Mouse (Mus musculus) cerebellum, postnatal 4 days (tissue): Measurements from ENCODE around the gene Dnase1l1.

Experiments used
- DNase-seq, 2 experiments: peaks; one replicate each; pipeline ENCODE4 v3.0.0; 2022; ENCODE audit warnings: low spot score in 2 of 2, mixed read lengths in 1 of 2

Gene Dnase1l1

DNA sequence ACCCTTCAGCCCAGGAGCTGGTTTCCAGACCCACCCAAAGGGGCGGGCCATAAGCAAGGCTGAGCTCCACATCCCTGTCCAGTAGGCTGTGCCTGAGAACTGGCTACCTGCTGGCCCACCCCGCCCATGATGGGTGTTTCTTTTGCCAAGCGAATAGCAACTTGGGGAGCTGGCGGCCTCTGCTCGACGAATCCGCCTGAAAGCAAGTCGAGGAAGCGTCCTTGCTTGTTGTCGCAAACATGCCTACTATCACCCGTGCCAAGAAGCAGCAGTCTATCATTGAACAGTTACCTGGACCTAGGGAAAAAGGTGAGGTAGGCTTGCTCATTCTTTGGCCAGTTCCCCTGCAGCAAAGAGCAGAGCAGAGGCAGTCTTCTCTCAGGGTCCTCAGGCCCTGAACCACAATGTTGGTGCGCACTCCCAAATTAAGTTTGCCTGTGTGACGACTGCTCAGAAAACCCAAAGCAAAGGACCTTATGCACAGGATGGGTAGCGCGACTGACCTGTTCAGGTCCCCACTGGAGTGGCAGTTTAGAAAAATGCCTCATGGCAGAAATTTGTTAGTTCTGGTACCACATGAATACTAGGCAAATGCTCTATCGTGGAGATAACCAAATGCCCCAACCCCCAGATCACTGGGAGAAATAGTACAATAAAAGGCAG lies at the start of gene Dnase1l1, which contains the start of gene Taz:
TSS of gene Dnase1l1 (minus strand) at position 606 of the 663 bp plus-strand sequence.
TSS of gene Taz (plus strand) at position 181 of the 663 bp plus-strand sequence.
- DNase-seq: peak in 1 of 2 experiments; percentile 31

GRCm38 (mm10) chrX:74330166-74330930 lies 48.2 kb upstream of the Dnase1l1 start:
- no peak for DNase-seq

DNA sequence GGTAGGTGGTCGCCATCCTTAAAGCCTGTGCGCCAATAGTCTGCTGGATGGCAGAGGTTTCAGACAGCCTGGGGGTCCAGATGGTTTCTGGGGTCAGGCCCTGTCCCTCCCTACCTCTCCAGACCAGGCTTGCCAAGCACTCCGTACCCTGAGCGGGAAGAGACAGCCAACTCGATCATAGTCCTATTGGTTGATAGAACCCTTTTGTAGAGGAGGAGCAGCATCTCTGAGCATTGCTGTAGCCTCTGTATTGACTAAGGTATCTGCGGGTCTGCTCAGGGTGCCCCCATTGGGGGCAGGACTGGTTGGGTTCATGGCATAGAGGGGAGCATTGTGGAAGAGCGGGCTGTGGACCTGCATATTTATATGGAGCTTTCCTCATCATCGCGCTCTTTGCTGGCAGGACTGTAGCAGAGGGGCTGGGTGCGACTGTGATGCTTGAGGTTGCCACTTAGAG lies 47.1 kb upstream of the Dnase1l1 start:
- DNase-seq: no peak

- peak; percentile 57 to 63 for DNase-seq
These were observed 46.6 kb upstream of the Dnase1l1 start, which contains the start of gene Plxna3 for GRCm38 (mm10) chrX:74328725-74329161. Gene Plxna3, plus strand, starts transcription at chrX:74329066.

- DNase-seq: peak; percentile 65 to 81
These were observed 30.7 kb upstream of the Dnase1l1 start, which contains the start of gene Fam50a for GRCm38 (mm10) chrX:74312540-74313464. Gene Fam50a, plus strand, starts transcription at chrX:74313033.

- DNase-seq: peak; percentile 36 to 68
These were observed 22.9 kb upstream of the Dnase1l1 start, which contains the start of gene Gdi1 for GRCm38 (mm10) chrX:74304867-74305700. Gene Gdi1, plus strand, starts transcription at chrX:74304998.

DNA sequence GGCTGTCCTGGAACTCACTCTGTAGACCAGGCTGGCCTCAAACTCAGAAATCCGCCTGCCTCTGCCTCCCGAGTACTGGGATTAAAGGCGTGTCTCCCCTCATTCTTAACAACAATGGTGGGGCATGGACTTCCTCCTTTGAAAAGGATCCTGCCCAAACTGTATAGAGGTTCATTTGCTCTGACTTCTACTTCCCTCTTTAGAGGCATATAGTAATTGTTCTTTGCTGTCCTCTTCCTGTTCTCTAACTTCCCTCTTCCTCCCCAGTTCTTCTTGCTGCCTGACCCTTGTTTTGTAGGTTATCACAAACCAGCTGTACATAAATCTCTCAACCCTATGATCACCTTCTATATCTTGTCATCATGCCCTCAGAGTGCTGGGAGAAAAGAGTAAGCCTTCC lies 17.6 kb upstream of the Dnase1l1 start:
- DNase-seq: no peak

DNA sequence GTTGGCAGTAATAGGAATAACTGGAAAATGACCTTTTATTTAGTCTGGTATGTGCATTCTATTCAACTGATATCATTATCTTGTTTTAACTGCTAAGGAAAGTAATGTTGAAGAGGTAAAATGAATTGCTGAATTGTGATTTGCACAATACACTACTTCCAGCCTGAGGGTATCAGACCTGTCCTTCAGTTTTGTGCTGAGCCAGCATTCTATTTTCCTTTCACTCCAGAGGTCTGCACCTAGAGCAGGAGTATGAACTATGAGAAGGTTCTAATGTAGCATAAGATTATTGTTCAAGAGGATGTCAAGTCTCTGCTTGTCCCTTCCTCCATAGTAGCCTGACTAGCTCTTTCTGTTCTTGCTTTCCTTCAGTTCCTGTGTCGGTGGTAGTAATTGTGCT lies 16.2 kb upstream of the Dnase1l1 start:
- no peak for DNase-seq

DNA sequence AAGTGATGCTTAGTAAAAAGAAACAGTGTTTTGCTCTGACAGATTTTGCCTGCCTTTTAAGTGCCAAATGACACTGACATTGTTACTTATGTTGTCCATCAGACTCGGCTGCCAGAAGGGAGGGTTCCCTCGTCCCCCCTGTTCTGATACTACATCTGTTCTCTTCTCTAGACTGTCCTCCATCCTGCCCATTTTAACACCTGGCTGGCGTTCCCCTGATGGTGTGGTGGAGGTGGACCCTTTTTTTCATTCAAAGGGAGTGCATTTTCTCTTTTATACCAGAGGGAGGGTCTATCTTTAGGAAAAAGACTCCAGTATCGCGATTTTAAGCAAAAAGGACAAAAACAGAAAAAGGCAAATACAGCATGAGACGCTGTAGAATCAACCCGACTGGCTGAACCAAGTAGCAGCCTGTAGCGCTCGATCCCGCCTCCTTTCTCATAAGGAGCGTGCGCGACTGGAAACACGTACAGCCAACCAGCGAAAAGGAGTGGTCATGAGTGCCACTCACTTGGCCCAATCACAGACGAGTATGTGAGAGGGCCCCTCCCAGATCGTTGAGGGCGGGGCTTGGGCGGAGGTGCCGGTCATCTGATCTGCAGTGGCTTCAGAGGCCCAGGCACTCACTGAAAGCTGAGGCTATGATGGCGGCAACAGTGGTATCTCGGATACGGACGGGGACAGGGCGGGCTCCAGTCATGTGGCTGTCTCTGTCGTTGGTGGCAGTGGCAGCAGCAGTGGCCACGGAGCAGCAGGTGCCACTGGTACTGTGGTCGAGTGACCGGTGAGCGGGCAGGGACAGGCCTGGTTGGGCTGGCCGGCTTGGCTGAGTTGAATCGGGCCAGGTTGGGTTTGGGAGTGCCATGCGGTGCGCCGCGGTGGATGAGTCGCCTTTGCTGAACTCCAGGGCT lies 14.7 kb upstream of the Dnase1l1 start, which contains the start of gene Atp6ap1:
TSS of gene Atp6ap1 (plus strand) at position 560 of the 911 bp plus-strand sequence.
- peak; percentile 78 to 91 for DNase-seq

DNA sequence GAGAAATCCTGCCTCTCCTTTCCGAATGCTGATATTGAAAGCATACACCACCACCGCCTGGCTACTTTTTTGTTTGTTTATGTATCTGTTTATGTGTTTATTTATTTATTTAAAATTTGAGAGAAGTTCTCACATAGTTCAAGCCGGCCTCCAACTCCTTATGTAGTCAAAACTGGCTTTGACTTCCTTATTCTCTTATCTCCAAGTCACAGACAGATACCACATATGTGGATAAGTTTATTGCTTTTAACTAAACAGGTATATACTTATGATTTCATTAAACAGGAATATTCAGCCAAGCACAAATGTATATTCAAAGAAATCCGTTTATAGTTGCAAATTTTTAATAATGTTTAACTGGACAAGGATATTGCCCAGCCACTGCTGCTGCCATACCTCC lies 11.3 kb upstream of the Dnase1l1 start:
- DNase-seq: no peak

DNA sequence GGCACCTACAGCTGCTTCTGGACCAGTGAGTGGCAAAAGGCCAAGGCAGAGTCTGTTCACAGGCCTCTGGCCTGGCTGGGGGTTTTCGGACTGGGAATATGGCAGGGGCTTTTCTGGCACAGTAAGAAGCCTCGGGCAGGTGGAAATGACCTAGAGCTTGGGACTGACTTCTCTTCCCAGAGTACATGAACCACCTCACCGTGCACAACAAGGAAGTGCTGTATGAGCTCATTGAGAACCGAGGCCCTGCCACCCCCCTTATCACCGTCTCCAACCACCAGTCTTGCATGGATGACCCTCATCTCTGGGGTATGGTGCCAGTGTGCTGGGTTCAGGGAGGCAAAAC lies 928 bp upstream of the Dnase1l1 start:
- DNase-seq: no peak

DNA sequence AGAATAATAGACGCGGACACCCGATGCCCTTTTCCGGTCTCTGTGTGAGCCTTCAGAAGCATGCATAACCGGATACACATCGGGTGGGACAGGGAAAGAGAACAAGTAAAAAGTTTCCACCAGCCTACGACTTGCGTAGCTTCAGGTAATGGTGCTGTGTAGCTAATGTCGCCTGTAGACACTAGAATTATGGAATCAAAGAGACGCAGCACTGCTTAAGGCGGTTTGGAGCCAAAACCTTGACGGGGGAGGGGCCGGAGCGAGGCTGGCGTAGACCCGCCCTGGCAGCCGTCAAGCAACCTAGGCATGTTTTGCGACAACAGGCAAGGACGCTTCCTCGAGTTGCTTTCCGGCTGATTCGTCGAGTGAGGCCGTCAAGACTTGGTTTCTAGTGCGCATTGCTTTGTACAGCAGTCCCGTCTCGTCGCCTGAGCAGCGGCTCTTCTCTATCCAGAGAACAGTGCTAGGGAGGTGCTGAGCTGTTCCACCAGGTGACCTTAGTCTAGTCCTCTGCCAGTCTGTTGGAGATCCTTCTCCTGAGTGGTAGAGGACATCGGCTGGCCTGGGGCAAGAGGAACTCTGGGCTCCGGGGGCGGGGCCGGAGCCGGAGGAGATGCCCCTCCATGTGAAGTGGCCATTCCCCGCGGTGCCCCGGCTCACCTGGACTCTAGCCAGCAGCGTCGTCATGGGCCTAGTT lies 406 bp upstream of the Dnase1l1 start:
- peak; percentile 40 to 80 for DNase-seq

DNA sequence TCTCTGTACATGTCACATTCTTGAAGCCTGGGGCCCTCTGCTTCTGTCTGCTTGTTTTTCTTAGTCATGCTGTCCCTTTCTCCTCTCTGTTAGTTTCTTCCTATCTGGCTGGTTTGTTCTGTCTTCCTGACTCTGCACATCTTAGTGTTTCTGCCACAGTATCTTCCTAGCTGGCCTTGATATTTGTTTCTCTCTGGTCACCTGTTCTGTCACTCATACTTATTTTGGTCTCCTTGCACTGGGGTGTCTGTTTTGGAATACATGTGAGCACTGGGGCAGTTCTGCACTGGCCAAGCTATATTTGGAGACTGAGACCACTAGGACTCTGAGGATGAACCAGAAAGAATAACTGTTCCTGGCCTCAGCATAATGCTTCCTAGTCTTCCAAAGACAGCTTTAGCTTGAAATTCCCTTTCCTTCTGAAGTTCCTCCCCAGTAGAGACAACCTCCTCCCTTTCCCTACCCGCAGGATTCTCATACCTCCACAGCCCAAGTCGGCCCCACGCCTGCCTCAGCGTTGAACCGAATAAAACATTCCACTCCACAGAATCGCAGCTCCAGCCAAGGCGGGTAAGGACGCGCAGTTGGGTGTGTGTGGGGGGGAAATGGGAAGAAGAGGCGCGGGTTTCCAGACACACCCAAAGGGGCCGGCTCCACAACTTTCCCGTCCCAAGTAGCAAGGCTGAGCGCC lies 951 bp downstream of the Dnase1l1 start:
- DNase-seq: no peak

DNA sequence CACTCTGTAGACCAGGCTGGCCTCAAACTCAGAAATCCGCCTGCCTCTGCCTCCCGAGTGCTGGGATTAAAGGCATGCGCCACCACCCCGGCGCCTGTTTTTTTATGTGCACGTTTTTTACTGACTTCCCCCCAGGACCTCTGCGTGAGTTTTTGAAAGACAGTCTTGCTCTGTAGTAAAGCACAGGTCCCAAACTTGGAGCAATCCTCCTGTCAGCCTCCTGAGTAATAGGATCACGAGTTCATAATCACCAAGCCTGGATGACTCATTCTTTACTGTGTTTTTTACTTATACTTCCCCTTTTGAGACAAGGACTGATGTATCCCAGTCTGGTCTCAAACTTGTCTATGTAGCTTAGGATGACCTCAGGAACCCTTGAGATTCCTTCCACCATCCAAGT lies 4.2 kb downstream of the Dnase1l1 start:
- DNase-seq: no peak

GRCm38 (mm10) chrX:74273422-74274322 lies 8.5 kb downstream of the Dnase1l1 start:
- DNase-seq: no peak

- no peak for DNase-seq
These were observed 11.1 kb downstream of the Dnase1l1 start for GRCm38 (mm10) chrX:74270902-74271551.
